Mouse (Mus musculus) cerebellum, adult 2 months (tissue): ENCODE results near the gene Chit1. TPM values are rescaled to one million over a fixed set of nuclear protein-coding genes. Genes with fewer than 3 reads are reported as not detected.

Experiments
- DNase-seq, 2 experiments: peaks; one replicate each; pipeline ENCODE4 v3.0.0; 2021
- H3K27ac ChIP-seq: fragments of 200-500 bp; 2 replicates; pipeline ENCODE4 v1.5.1; 2012; ENCODE audit warnings: low read length, control low read depth, inconsistent platforms; ENCODE audit not compliant: insufficient read depth
- H3K27me3 ChIP-seq: fragments of 200-500 bp; 2 replicates; pipeline ENCODE4 v1.6.1; 2012; ENCODE audit warnings: inconsistent platforms, mild to moderate bottlenecking, low read length, moderate library complexity; ENCODE audit not compliant: control insufficient read depth, insufficient read depth
- H3K4me1 ChIP-seq: fragments of 200-500 bp; 2 replicates; pipeline ENCODE4 v1.6.1; 2011; ENCODE audit warnings: low read length; ENCODE audit not compliant: control insufficient read depth, insufficient read depth
- H3K4me3 ChIP-seq: fragments of 200-500 bp; replicated peaks from 2 replicates; pipeline ENCODE3; 2011; ENCODE audit warnings: mild to moderate bottlenecking, low read depth, low read length, control low read depth; ENCODE audit not compliant: insufficient read depth
- CTCF ChIP-seq: fragments of 200-500 bp; IDR thresholded peaks from 2 replicates; pipeline ENCODE4 v1.5.1; 2011; ENCODE audit warnings: low read depth, mild to moderate bottlenecking, control low read depth, low read length, moderate library complexity, borderline replicate concordance; ENCODE audit not compliant: insufficient read depth
- POLR2A ChIP-seq: fragments of 200-500 bp; IDR thresholded peaks from 2 replicates; pipeline ENCODE4 v1.6.1; 2011; ENCODE audit warnings: low read length, control low read depth, borderline replicate concordance; ENCODE audit not compliant: insufficient read depth
- WGBS: fragments of 180-500 bp; shearing (Covaris S2); methylation state at CpG from one replicate; pipeline ENCODE4 v1.1.7; 2018; 5-methylcytosine and 5-hydroxymethylcytosine counted together
- polyA plus RNA-seq: library from polyadenylated mRNA; depleted of rRNA; stranded (reverse); fragments of >200 nt; gene quantifications from 2 replicates; pipeline ENCODE4 v1.2.3, GENCODE M21; 2012

Chit1 gene
- polyA plus RNA-seq, 1 experiment = not detected

DNA sequence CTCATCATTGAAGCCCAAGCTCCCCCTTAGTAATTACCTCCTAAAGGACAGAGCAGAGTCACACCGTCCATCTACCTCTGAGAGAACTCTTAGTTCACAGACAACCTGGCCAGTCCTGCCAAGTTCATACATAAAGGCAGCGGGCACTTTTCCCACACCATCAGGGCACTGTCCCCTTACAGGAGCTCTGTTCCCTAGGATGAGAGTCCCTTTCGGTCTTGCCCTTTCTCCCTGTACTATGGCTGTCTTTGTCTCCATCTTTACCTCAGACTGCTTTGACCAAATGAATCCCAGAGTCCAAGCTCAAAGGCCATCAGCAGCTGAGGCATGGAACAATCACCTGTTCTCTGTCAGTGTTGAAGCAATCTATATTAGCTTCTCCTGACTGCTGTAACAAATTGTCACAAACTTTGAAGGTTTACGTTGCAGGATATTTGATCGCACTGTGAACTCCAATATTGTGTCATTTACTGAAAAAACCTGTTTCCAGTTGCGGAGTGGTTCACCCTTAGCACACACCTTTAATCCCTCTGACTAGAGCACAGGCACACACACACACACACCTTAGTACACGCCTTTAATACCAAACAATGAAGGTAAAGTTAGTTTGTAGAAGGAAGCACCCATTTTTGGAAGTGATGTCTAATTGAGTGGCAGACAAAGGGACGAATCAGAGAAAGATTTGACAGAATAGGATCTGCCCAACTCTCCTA lies 58.1 kb downstream of the Chit1 start:
- no peak overlapping the region for H3K4me3 ChIP-seq
- peaks cover 15% of the 10 kb centered on the region; the same call in 1 of the 2 replicates for H3K4me1 ChIP-seq
- no peak for TF ChIP-seq POLR2A
- TF ChIP-seq CTCF = no peak
- no peaks in the 10 kb centered on the region for H3K27me3 ChIP-seq
- no peak overlapping the region for H3K27ac ChIP-seq
- no peak for DNase-seq
- WGBS = 89% methylated on average over 8 of the region's 8 CpGs

DNA sequence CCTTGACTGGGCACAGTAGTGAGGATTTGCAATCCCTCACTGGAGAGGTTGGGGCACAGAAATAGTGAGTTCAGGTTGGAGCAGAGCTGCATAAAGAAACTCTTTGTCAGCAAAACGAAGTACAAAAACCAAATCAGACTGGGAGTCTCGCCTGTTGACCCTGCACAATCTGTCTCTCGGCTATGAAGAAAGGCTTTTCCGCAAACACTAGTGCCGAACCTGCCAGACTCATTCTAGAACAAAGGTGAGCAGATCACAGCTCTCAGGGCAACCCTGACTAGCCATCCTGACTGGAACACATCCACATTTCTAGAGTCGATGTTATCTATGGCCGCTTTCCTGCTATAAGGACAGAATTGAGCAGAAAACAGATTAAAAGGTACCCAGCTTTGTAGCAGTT lies 62.0 kb downstream of the Chit1 start:
- H3K27me3 ChIP-seq = no peaks in the 10 kb centered on the region
- TF ChIP-seq CTCF (no peak), POLR2A (no peak)
- peaks cover 7% of the 10 kb centered on the region; the same call in 1 of the 2 replicates for H3K4me1 ChIP-seq
- WGBS = 73% methylated on average over 7 of the region's 7 CpGs
- no peak overlapping the region for H3K27ac ChIP-seq
- H3K4me3 ChIP-seq = no peak overlapping the region
- no peak for DNase-seq

DNA sequence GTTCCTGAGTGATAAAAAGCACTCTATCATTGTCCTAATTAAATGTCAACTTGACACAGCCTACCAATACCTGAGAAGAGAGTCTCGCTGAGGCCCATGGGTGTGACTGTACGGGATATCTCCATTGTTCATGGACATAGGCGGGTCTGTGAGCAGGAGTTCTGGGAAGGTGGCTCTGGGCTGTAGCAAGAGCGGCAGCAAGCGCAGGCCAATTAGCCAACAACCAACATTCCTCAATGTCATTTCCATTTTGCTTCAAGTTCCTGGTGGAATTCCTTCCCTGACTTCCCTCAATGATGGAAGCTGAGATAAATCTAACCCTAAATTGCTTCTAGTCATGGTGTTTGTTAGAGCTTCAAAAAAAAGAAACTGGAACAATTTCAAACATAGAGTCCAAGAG lies 66.9 kb downstream of the Chit1 start:
- H3K27me3 ChIP-seq = no peaks in the 10 kb centered on the region
- H3K4me1 ChIP-seq = no peaks in the 10 kb centered on the region
- H3K27ac ChIP-seq = no peak overlapping the region
- no peak overlapping the region for H3K4me3 ChIP-seq
- 95% methylated on average over 5 of the region's 5 CpGs for WGBS
- DNase-seq = no peak
- TF ChIP-seq CTCF (no peak), POLR2A (no peak)

DNA sequence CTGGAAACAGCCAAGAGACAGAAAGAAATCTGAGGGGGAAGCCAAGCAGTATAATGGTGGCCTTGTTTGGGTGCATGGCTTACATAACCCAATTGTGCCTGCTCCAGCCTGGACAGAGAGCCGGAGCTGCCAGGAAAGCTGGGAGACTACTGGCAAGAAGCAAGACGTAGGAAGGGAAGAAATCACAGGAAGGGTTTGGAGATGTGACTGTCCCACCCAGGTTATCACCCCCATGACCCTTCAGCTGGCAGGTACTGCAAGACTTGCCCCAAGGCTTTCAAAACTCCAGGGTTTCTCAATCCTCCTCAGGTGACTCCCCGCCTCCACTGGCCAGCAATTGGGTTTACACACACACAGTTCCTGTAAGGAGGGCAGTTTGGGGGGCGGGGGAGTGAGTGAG lies 71.0 kb downstream of the Chit1 start, which contains the start of gene Chil1:
Gene Chil1, plus strand, starts transcription at position 152 of the 400 bp plus-strand sequence.
- peak in 1 of 2 experiments; percentile 42 for DNase-seq
- Histone ChIP-seq H3K4me3 (no peak within 1 kb of the TSS), H3K27me3 (no peaks in the 10 kb centered on the region), H3K4me1 (no peaks in the 10 kb centered on the region), H3K27ac (no peak within 1 kb of the TSS; the same call in 1 of the 2 replicates)
- WGBS = 60% methylated on average over 4 of the region's 4 CpGs
- TF ChIP-seq POLR2A = no peak
- no peak for TF ChIP-seq CTCF

DNA sequence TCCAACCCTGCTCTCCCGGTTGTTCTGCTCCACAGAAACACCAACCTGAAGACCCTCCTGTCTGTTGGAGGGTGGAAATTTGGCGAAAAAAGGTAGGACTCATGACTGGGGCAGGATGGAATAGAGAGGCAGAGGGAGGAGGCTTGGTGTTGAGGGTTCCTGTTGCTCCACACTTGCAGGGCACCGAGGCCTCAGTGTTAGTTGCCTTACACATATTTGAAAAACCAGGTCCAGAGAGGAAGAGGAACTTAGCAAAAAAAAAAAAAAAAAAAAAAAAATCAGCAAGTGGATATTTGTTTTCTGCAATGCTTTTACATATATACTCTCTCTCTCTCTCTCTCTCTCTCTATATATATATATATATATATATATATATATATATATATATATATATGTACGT lies 73.0 kb downstream of the Chit1 start:
- H3K27ac ChIP-seq = no peak overlapping the region
- H3K27me3 ChIP-seq = no peaks in the 10 kb centered on the region
- TF ChIP-seq POLR2A (no peak), CTCF (no peak)
- no peak for DNase-seq
- 90% methylated on average over 4 of the region's 4 CpGs for WGBS
- no peak overlapping the region for H3K4me3 ChIP-seq
- peaks cover 8% of the 10 kb centered on the region for H3K4me1 ChIP-seq

DNA sequence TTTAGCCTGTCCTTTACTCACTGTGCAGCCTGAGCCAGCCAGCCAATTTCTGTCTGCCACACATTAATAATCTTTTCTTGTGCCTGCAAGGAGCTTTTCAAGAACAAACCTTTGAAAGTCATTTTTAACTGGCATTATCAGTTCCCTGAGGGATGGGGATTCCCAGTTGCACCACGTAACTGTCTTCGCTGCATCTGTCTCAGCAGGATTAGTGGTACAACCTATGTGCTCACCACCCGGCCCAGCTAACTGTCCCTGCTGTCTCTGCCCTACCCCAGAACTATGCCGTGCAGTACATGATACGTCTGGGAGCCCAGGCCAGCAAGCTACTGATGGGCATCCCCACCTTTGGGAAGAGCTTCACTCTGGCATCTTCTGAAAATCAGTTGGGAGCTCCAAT lies 77.2 kb downstream of the Chit1 start:
- Histone ChIP-seq H3K27ac (no peak overlapping the region), H3K27me3 (no peaks in the 10 kb centered on the region), H3K4me1 (peaks cover 16% of the 10 kb centered on the region), H3K4me3 (no peak overlapping the region)
- TF ChIP-seq POLR2A (no peak), CTCF (no peak)
- peak in 1 of 2 experiments; percentile 18 for DNase-seq
- 94% methylated on average over 5 of the region's 5 CpGs for WGBS

DNA sequence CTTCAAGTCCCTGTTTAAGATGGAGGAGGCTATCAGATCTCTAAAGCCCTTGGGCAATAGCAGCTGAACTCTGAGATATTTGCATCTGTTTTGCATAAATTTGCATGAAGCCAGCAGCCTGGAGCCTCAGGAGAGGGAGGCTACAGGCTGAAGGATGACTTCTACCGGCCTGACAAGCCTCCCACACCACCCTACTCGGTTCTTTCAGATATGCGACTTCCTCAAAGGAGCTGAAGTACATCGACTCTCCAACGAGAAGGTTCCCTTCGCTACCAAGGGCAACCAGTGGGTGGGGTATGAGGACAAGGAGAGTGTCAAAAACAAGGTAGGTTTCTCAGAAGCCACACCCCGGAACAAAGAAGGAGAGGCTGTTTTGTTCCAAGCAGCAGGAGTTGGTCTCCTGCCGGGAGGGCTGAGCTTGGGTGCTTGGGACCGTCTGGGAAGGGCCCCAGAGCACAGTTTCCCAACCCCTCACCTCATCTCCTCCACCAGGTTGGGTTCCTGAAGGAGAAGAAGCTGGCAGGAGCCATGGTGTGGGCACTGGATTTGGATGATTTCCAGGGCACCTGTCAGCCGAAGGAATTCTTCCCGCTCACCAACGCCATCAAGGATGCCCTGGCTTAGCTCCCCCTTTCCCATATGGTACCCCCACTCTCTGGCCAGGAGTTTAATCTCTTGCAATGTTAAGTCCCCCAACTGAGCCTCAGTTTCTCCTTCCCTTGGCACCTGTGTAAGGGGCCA lies 78.1 kb downstream of the Chit1 start:
- no peaks in the 10 kb centered on the region for H3K27me3 ChIP-seq
- peak; percentile 28; the same call in 1 of the 2 replicates for TF ChIP-seq CTCF
- no peak for TF ChIP-seq POLR2A
- no peak overlapping the region for H3K4me3 ChIP-seq
- no peak overlapping the region for H3K27ac ChIP-seq
- WGBS = 15% methylated on average over 12 of the region's 12 CpGs
- peak in 1 of 2 experiments; percentile 46 for DNase-seq
- peaks cover 23% of the 10 kb centered on the region for H3K4me1 ChIP-seq

DNA sequence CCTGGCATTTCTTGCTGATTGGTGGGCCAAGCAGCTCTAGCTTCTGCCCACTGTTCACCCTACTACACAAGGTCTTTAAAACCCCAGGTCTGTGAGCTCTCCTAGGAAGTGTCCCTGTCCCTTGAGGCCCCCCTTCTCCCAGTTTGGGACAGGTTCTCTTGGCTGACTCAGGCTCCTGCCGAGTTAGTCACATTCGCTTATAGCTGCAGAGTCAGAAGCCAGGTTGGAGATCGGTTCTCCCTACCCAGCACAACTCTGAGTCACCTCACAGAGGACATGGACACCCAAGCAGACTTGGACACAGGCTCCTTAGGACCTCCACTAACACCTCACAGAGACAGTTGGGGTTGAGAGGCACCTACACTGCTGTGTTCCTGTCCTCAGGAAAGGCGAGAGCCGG lies 80.2 kb downstream of the Chit1 start:
- DNase-seq = peak in 1 of 2 experiments; percentile 14
- Histone ChIP-seq H3K4me3 (no peak overlapping the region), H3K27me3 (no peaks in the 10 kb centered on the region), H3K27ac (no peak overlapping the region), H3K4me1 (peaks cover 41% of the 10 kb centered on the region)
- no peak for TF ChIP-seq POLR2A
- no peak for TF ChIP-seq CTCF
- WGBS = 78% methylated on average over 5 of the region's 5 CpGs
